Mouse (Mus musculus) right cerebral cortex, adult 18-20 months (tissue): ENCODE results near the gene Enah.

ENCODE experiments used
- DNase-seq: peaks from one replicate; pipeline ENCODE4 v3.0.0; 2022; ENCODE audit warnings: mixed read lengths

The Enah gene

DNA sequence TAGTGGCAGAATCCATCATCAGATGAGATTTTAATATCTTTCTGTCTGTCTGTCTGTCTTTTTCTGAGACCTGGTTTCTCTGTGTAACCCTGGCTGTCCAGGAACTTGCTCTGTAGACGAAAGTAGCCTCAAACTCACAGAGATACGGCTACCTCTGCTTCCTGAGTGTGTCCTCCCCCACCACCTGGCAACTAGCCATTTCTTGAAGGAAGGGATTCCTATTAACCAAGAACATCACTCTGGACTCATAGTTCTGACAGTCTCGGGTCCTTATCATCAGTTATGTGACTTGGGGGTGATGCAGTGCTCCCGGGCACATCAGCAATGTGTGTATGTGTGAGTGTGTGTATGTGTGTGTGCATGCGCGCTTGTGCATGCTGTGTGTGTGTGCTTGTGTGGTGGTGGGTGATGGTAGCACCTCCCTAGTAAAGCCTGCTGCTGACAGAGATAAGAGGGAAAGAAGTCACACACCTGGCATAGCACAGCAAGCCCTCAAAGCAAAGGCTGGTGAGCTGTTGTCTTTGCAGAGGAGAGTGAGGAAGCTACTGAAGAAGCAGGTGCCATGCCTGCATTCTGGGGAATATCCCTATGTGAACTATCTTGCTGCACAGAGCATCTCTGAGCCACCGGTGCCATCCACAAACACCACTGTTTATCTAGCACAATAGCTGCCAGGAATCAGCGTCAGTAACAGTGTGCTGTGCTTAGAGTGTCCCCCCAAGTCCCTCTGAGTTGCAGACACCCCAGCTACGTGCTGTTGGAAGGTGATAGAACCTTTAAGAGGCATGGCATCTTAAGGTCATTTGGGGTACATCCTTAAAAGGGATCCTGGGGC, 146.5 kb downstream of the Enah start:
- no peak for DNase-seq

DNA sequence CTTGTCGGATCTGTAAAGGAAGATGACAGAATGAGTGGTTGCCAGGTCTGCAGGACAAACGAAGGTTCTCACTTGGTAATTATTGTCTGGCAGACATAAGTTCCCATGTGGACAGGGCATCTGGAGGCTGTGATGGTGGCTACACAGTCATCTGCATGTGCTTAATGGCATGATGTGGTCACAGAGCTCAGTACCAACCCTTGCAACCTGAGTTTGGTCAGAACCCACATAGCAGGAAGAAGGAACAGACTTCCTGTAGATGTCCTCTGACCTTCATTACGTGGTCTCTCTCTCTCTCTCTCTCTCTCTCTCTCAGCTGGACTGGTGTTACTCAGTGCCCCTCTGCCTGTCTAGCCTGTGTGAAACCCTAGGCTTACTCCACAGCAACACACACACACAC, 147.2 kb downstream of the Enah start:
- DNase-seq: no peak

DNA sequence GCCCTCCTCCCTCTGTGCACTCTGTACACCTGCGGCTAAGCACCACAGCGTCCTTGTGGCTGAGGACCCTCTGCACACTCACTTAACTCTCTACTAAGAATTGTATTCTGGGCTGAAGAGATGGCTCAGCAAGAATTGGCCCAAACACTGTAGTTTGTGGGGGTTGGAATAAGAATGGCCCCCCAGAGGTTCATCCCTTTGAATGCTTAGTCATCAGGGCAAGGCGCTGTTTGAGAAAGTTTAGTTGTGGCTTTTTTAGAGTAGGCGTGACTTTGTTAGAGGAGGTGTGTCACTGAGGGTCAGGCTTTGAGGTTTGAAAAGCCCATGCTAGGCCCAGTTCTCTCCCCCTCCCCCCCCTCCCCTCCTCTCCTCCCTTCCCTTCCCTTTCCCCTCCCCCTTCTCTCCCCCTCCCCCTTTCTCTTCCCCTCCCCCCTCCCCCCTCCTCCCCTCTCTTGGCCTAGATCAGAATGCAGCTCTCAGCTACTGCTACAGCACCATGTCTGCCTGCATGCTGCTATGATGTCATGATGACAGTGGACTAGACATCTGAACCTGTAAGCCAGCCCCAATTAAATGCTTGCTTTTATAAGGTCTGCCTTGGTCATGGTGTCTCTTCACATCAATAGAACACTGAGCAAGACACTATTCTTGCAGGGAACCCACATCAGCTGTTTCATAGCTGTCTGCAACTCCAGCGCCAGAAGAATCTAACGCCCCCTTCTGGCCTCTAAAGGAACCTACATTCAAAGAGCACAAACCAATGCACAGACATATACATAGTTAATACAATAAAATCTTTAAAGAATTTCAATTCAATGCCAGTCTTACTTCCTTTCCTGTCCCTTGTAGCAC, 153.1 kb downstream of the Enah start:
- no peak for DNase-seq

DNA sequence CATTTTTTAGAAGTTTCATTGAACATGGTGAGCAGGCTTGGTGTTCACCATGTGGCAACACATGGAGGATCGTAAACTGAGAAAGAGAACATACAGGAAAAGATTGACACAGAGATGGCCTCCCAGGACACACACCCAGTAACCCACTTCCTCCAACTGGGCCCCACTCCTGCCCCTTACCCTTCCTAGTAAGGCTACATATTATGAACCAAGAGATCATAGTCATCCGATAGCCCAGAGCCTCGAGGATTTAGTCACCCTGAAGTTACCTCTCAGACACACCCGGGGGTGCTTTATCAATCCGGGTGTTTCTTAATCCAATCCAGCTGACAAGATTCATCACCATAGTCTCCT, 153.9 kb downstream of the Enah start:
- no peak for DNase-seq

DNA sequence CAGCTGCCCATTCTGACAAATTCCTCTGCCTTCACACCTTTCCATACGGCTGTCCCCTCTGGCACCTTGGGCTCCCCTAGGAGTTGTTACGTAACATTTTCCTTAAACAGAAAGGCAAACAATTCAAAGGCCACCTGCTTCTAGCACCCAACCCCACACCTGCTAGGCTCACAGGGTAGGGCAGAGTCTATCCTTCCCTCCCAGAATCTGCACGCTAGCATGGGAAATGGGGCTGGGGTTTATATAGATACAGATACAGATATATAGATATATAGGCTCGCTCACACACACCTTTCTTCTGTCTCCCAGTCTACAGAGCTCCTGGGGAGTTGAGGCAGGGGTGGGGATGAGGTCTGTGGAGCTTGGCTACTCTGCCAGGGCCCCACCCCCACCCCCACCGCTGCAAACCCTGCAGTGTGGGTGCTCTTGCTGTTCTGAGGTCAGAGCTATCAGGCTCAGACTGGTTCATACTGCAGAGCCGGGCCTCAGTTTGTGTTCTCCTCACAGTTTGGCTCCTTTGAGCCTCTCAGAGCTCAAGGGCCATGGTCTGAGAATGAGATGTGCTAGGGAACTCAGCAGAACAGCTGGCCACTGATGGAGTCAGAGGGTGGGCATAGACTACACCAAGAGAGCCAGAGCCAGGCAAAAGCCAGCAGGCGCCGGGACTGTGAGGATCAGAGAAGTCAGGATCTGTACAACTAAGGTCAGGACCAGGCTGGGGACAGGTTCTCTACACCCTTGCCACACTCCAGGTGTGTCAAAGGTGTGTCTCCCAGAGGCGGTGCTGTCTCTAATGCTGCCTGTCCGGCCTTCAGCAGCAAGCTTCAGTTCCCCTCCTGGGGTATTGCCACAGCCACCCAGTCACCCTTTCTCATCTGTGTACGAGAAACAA, 154.6 kb downstream of the Enah start:
- DNase-seq: no peak

DNA sequence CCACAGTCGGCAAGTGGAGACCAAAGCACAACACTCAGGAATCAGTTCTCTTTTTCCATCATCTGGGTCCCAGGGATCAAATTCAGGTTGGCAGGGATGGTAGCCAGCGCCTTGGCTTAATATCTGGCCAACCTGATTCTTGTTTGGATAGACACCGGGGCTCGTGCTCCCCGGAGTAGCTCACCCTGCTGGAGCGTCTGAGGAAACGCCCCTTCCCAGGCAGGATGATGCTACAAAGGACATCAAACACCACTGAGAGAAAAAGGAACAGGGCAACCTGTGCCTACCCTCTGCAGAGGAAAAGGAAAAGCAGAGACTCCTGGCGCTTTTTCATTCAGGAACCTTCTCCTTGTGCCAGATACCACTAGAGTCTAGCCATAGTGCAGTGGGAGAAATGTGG, 156.4 kb downstream of the Enah start:
- no peak for DNase-seq

DNA sequence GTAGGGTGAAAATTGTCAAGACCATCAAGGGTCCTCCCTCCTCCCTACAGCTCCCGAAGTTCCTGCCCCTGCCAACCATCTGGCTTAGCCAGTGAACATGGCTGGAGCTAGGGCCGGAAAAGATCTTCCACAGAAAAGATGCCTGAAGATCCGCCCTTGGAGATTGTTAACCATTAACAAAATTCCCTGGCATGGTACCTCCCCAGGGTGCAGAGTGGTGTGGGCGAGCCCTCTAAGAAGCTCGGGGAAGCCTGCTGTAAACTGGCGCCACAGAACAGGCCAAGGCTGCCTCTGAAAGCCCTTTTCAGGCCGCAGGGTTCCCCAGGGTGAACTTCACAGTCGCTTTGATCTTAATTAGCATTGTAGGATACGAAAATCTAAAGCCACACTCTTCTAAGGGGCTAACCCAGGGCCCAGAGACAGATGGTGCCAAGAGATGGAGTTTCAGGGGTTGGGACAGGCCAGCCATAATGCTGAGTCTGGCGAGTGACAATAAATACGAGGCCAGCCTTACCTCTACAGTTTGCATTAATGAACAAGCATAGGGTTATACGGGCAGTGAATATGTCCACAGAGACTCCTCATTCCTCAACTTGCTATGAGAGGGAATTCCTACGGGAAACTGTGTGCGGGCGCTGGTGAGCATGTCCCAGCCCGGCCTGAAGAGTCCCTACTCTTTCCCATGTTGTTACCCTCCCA, 157.0 kb downstream of the Enah start:
- no peak for DNase-seq

DNA sequence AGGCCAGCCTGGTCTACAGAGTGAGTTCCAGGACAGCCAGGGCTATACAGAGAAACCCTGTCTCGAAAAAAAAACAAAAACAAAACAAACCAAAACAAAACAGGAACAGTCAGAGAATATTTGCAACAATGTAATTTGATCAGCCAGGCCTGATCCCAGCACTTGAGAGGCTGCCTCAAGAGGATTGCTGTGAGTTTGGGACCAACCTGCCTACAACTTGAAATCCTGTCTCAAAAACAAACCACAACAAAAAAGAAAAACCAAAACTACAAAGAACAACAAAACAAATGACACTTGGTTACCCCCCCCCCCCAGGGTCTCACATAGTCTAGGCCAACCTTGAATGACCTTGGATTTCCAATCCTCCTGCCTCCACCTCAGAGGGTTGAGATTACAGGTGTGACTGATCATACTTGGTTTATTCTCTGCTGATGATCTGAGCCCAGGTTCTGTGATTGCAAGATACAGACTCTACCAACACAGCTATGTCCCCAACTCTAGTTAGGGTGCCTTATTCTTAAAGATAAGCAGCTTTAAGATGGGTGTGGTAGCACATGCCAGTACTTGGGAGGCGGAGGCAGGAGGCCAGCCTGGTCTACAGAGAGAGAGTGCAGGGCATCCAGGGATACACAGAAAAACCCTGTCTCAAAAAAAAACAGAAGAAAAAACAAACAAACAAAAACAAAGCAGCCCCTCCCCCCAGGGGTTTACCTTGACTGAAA, 158.4 kb downstream of the Enah start:
- no peak for DNase-seq

DNA sequence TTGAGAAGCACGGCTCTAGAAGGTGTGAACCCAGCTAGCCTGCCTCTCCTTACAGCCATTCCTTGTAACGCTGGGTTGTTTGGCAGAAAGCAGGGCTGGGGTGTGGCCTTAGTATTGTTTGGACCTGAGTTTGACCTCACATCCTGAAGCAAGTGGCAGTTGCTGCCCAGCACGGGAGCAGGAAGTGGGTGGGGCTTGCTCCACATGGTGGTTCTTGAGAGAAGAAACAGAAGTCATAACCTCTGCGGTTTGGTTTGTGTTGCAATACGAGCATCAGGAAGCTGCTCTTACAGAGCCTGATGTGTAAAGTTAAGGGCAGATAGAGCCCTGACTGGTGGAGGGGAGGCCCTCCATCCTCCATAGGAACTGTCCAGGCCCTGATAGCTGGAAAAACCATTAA, 159.1 kb downstream of the Enah start:
- no peak for DNase-seq

DNA sequence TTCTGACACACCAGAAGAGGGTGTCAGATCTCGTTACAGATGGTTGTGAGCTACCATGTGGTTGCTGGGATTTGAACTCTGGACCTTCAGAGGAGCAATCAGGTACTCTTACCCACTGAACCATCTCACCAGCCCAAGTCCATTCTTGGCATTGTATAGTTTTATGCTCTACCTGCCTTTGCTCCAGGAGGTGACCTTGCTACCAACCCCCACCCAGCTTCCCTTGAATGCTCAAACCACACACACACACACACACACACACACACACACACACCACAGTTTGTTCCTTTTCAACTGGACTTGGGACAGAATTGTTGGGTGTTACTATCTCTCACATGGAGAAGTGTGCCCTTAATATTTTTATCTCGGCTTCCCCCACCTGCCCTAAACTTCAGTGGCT, 163.5 kb downstream of the Enah start:
- DNase-seq: no peak

DNA sequence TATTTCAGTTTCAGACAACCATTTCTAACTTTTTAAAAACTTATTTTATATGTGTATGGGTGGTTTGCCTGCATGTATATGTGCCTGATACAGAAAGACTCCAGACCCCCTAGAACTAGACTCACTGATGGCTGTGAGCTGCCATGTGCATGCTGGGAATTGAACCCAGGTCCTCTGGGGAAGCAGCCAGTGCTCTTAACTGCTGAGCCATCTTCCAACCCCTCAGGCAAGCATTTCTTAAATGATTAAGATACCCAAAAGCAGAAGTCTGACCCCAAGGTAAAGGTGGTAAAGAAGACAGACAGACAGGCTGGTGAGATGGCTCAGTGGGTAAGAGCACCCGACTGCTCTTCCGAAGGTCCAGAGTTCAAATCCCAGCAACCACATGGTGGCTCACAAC, 165.0 kb downstream of the Enah start:
- no peak for DNase-seq

DNA sequence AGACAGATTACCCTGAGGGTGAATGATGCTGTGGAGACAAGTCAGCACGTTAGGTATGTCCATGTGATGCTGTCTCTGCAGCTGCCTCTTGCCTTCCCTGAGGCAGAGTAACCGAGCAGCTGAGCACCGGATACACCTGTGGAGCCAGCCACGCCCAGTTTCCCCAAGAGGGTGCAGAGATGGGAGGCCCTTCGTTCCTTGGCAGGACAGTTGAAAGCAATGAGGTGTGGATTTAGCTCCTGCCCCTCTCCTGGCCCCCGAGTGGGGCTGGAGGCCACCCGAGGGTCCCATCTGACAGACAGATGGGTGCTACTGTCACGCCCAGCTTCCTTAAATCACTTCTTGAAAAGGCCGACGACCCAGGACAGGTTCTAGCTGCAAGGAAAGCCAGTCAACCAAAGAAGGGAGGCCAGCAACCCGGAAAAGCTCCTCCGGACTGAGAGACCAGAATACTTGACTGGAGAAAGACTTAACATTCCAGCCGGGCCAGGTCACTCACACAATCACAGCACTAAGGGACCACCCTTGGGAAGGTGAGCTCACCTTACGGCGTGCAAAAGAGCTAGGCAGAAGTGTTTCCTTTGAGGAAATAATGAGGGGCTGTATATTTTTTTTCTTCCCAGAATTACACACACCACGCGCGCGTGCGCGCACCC, 166.6 kb downstream of the Enah start:
- DNase-seq: no peak

DNA sequence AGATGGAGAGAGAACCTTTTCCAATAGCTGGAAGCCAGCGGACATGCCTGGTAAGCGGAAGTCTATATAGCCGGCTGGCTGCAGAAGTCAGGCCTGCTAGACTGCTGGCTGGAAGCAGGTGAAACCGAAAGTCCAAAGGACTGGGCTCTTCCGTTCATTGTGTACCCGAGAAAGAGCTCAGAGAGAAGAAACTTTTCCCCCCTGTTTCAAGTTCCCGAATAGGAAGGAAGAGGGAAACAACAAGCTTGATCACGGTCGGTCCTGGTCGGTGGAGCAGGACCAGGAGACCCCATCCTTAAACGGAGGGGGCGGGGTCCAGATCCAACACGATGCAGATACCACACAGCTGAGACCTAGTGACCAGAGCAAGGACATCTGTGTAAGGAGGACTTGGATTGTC, 167.3 kb downstream of the Enah start:
- no peak for DNase-seq

DNA sequence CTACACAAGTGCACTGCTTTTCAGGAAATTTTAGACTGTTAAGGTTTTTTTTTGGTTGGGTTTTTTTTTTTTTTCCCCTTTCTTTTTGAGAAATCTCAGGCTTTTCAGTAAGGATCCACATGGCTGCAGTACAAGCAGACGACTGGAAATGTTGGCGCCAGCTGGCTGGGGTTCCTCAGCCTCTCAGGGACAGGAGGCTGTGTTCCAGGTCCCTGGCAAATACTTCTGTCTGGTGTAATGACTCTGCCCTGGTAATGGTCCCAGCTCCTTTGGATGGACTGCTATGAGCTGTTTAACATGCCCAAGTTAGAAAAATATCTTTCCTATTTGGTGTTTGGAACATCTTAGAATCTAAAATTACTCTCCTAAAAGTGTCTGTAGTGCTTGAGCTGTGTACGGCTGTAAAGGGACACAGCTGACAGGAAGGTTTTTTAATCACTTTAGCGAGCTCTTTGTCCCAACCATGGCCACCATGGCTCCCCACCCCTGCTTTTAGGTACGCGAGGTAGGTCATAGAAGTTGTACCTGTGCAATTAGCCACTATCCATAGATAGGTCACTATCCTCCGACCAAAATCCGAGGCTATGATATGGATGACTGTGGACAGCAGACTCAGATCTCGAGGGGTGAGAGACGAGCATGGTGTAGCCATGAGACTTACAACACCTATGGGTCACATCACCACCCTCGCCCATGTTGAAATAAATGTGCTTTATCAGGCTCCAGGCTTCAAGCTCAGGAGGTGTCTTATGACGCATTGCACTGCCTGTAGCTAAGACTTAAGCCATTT, 168.1 kb downstream of the Enah start:
- DNase-seq: peak; percentile 51

DNA sequence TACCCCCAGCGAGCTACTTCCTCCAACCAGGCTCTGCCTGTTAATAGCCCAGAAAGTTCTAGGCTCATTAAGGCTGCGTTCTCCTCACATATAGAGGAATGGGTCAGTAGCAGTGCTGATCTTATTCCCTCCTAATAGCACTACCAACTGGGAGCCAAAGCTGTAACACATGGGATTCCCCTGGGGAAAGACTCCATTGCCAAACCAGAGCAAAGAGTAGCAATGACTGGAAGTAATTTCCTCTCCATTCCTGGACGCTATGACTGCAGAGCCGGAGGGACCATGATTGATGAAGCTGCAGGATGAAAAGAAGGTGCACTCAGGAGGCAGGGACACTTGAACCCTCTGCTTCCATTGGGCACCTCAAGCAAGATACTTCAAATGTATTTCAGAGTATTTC, 169.3 kb downstream of the Enah start:
- no peak for DNase-seq

DNA sequence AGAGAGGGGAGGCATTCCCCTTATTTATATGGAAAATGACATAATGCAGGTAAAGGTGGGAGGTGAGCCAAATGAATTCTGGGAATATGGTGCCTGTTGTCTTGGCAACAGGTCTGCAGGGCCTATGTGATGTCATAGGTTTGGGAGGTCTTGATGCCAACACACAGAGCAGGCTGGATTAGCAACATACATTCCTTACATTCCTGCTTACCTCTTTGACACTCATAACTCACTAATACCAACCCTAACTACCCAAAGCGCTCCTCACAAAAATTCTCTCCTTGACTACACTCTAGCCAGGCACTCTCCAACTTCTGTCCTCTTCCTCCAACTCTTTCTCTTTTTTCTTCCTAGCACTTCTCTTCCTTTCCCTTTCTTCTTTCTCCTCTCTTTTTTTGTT, 171.6 kb downstream of the Enah start:
- no peak for DNase-seq

DNA sequence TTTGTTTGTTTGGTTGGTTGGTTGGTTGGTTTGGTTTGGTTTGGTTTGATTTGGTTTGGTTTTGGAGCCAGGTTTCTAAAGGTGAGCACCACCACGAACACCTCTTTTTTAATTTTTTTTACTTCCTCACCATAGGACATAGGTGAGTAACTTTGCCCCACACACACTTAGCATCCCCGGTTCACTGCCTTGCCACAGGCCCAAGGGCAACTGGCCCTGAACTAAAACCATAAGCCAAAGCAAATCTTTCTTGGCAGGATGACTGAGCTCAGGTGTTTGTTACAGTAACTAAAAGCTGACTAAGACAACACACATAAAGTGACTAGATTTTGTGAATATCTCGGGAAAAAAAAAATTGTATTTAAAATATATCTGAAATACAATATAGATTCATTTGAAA, 172.4 kb downstream of the Enah start:
- no peak for DNase-seq
